Mouse (Mus musculus): Measurements from ENCODE around the gene Wasf2. TPM values are rescaled to one million over a fixed set of nuclear protein-coding genes. Genes with fewer than 3 reads are reported as not detected.

The Wasf2 gene
- polyA plus RNA-seq, 1 experiment from 2014 or later = 144 TPM

- Histone ChIP-seq H3K27me3 (ENCODE audit: control insufficient read depth, insufficient read depth, low read depth, low read length) (no peaks in the 10 kb centered on the region), H3K9ac (ENCODE audit: low read length) (peak overlapping the region; percentile 49; the same call in 1 of the 2 replicates), H3K4me3 (ENCODE audit: low read length) (no peak overlapping the region), H3K4me1 (replicated peaks; ENCODE audit: control insufficient read depth, insufficient read depth, low read length) (peaks cover 55% of the 10 kb centered on the region), H3K9me3 (ENCODE audit: control insufficient read depth, low read length) (no peaks in the 10 kb centered on the region), H3K27ac (ENCODE audit: low read length) (peak overlapping the region; percentile 69), H3K36me3 (ENCODE audit: control insufficient read depth, insufficient read depth, low read length) (peaks cover 17% of the 10 kb centered on the region), H3K4me2 (ENCODE audit: low read depth, low read length) (no peak overlapping the region)
- 57% methylated on average over 6 of the region's 6 CpGs for WGBS
- ATAC-seq (ENCODE audit: low read depth) = no peak
Observed at GRCm38 (mm10) chr4:133199743-133200142, 69.4 kb downstream of the Wasf2 start.

GRCm38 (mm10) chr4:133200343-133200742 lies 70.0 kb downstream of the Wasf2 start:
- H3K4me1 ChIP-seq (replicated peaks; ENCODE audit: control insufficient read depth, insufficient read depth, low read length) = peaks cover 58% of the 10 kb centered on the region
- ATAC-seq (ENCODE audit: low read depth) = peak; percentile 21
- H3K4me3 ChIP-seq (ENCODE audit: low read length) = no peak overlapping the region
- H3K36me3 ChIP-seq (ENCODE audit: control insufficient read depth, insufficient read depth, low read length) = peaks cover 16% of the 10 kb centered on the region
- peak overlapping the region; percentile 49; the same call in 1 of the 2 replicates for H3K9ac ChIP-seq (ENCODE audit: low read length)
- H3K9me3 ChIP-seq (ENCODE audit: control insufficient read depth, low read length) = no peaks in the 10 kb centered on the region
- 0 out of 2 replicates have a peak overlapping the region, but pooled peaks have one; percentile 7 for H3K4me2 ChIP-seq (ENCODE audit: low read depth, low read length)
- WGBS = 29% methylated on average over 21 of the region's 21 CpGs
- no peaks in the 10 kb centered on the region for H3K27me3 ChIP-seq (ENCODE audit: control insufficient read depth, insufficient read depth, low read depth, low read length)
- H3K27ac ChIP-seq (ENCODE audit: low read length) = peak overlapping the region; percentile 69

- no peak overlapping the region for H3K9ac ChIP-seq (ENCODE audit: low read length)
- peak; percentile 31 for ATAC-seq (ENCODE audit: low read depth)
- H3K36me3 ChIP-seq (ENCODE audit: control insufficient read depth, insufficient read depth, low read length) = peaks cover 8% of the 10 kb centered on the region
Observed at GRCm38 (mm10) chr4:133201006-133201771, 70.9 kb downstream of the Wasf2 start.

GRCm38 (mm10) chr4:133202254-133202653 lies 71.9 kb downstream of the Wasf2 start:
- Histone ChIP-seq H3K4me2 (ENCODE audit: low read depth, low read length) (no peak overlapping the region), H3K27ac (ENCODE audit: low read length) (no peak overlapping the region; the same call in 1 of the 2 replicates), H3K4me1 (replicated peaks; ENCODE audit: control insufficient read depth, insufficient read depth, low read length) (peaks cover 50% of the 10 kb centered on the region), H3K4me3 (ENCODE audit: low read length) (no peak overlapping the region), H3K9ac (ENCODE audit: low read length) (no peak overlapping the region), H3K36me3 (ENCODE audit: control insufficient read depth, insufficient read depth, low read length) (no peaks in the 10 kb centered on the region), H3K9me3 (ENCODE audit: control insufficient read depth, low read length) (no peaks in the 10 kb centered on the region), H3K27me3 (ENCODE audit: control insufficient read depth, insufficient read depth, low read depth, low read length) (no peaks in the 10 kb centered on the region)
- ATAC-seq (ENCODE audit: low read depth) = no peak
- 89% methylated on average over 3 of the region's 3 CpGs for WGBS

More at GRCm38 (mm10) chr4:133201006-133201771, 70.9 kb downstream of the Wasf2 start:
- no peak overlapping the region for H3K4me3 ChIP-seq (ENCODE audit: low read length)
- H3K27me3 ChIP-seq (ENCODE audit: control insufficient read depth, insufficient read depth, low read depth, low read length) = no peaks in the 10 kb centered on the region
- H3K4me1 ChIP-seq (replicated peaks; ENCODE audit: control insufficient read depth, insufficient read depth, low read length) = peaks cover 58% of the 10 kb centered on the region
- H3K27ac ChIP-seq (ENCODE audit: low read length) = peak overlapping the region; percentile 69
- H3K4me2 ChIP-seq (ENCODE audit: low read depth, low read length) = no peak overlapping the region
- WGBS = 60% methylated on average over 8 of the region's 8 CpGs
- H3K9me3 ChIP-seq (ENCODE audit: control insufficient read depth, low read length) = no peaks in the 10 kb centered on the region

- Histone ChIP-seq H3K27ac (ENCODE audit: low read length) (no peak overlapping the region), H3K4me1 (replicated peaks; ENCODE audit: control insufficient read depth, insufficient read depth, low read length) (peaks cover 37% of the 10 kb centered on the region)
- ATAC-seq (ENCODE audit: low read depth) = no peak
Observed at GRCm38 (mm10) chr4:133203591-133203990, 73.3 kb downstream of the Wasf2 start.

GRCm38 (mm10) chr4:133204379-133204778 lies 74.1 kb downstream of the Wasf2 start:
- Histone ChIP-seq H3K36me3 (ENCODE audit: control insufficient read depth, insufficient read depth, low read length) (no peaks in the 10 kb centered on the region), H3K4me1 (replicated peaks; ENCODE audit: control insufficient read depth, insufficient read depth, low read length) (peaks cover 31% of the 10 kb centered on the region), H3K27me3 (ENCODE audit: control insufficient read depth, insufficient read depth, low read depth, low read length) (no peaks in the 10 kb centered on the region), H3K9ac (ENCODE audit: low read length) (peak overlapping the region; percentile 39; the same call in 1 of the 2 replicates), H3K4me3 (ENCODE audit: low read length) (no peak overlapping the region), H3K4me2 (ENCODE audit: low read depth, low read length) (no peak overlapping the region), H3K27ac (ENCODE audit: low read length) (no peak overlapping the region), H3K9me3 (ENCODE audit: control insufficient read depth, low read length) (no peaks in the 10 kb centered on the region)
- WGBS = 10% methylated on average over 7 of the region's 7 CpGs
- no peak for ATAC-seq (ENCODE audit: low read depth)

More at GRCm38 (mm10) chr4:133203591-133203990, 73.3 kb downstream of the Wasf2 start:
- no peaks in the 10 kb centered on the region for H3K36me3 ChIP-seq (ENCODE audit: control insufficient read depth, insufficient read depth, low read length)
- no peak overlapping the region for H3K9ac ChIP-seq (ENCODE audit: low read length)
- H3K4me2 ChIP-seq (ENCODE audit: low read depth, low read length) = no peak overlapping the region
- no peak overlapping the region for H3K4me3 ChIP-seq (ENCODE audit: low read length)
- 53% methylated on average over 3 of the region's 3 CpGs for WGBS
- no peaks in the 10 kb centered on the region for H3K9me3 ChIP-seq (ENCODE audit: control insufficient read depth, low read length)
- H3K27me3 ChIP-seq (ENCODE audit: control insufficient read depth, insufficient read depth, low read depth, low read length) = no peaks in the 10 kb centered on the region

- ATAC-seq (ENCODE audit: low read depth) = no peak
- no peak overlapping the region for H3K9ac ChIP-seq (ENCODE audit: low read length)
Observed at GRCm38 (mm10) chr4:133209366-133209765, 79.1 kb downstream of the Wasf2 start.

GRCm38 (mm10) chr4:133210023-133210787 lies 79.9 kb downstream of the Wasf2 start:
- no peaks in the 10 kb centered on the region for H3K36me3 ChIP-seq (ENCODE audit: control insufficient read depth, insufficient read depth, low read length)
- 89% methylated on average over 24 of the region's 24 CpGs for WGBS
- H3K4me1 ChIP-seq (replicated peaks; ENCODE audit: control insufficient read depth, insufficient read depth, low read length) = peaks cover 18% of the 10 kb centered on the region
- H3K27ac ChIP-seq (ENCODE audit: low read length) = no peak overlapping the region
- no peak overlapping the region for H3K4me2 ChIP-seq (ENCODE audit: low read depth, low read length)
- no peaks in the 10 kb centered on the region for H3K9me3 ChIP-seq (ENCODE audit: control insufficient read depth, low read length)
- H3K27me3 ChIP-seq (ENCODE audit: control insufficient read depth, insufficient read depth, low read depth, low read length) = peaks cover 4% of the 10 kb centered on the region; the same call in 1 of the 2 replicates
- ATAC-seq (ENCODE audit: low read depth) = no peak
- no peak overlapping the region for H3K9ac ChIP-seq (ENCODE audit: low read length)
- no peak overlapping the region for H3K4me3 ChIP-seq (ENCODE audit: low read length)

More at GRCm38 (mm10) chr4:133209366-133209765, 79.1 kb downstream of the Wasf2 start:
- H3K27ac ChIP-seq (ENCODE audit: low read length) = no peak overlapping the region
- H3K4me1 ChIP-seq (replicated peaks; ENCODE audit: control insufficient read depth, insufficient read depth, low read length) = peaks cover 25% of the 10 kb centered on the region
- H3K9me3 ChIP-seq (ENCODE audit: control insufficient read depth, low read length) = no peaks in the 10 kb centered on the region
- H3K27me3 ChIP-seq (ENCODE audit: control insufficient read depth, insufficient read depth, low read depth, low read length) = peaks cover 3% of the 10 kb centered on the region; the same call in 1 of the 2 replicates
- 2% methylated on average over 11 of the region's 11 CpGs for WGBS
- no peaks in the 10 kb centered on the region for H3K36me3 ChIP-seq (ENCODE audit: control insufficient read depth, insufficient read depth, low read length)
- no peak overlapping the region for H3K4me2 ChIP-seq (ENCODE audit: low read depth, low read length)
- H3K4me3 ChIP-seq (ENCODE audit: low read length) = no peak overlapping the region

GRCm38 (mm10) chr4:133210788-133211390 lies 80.6 kb downstream of the Wasf2 start:
- Histone ChIP-seq H3K9ac (ENCODE audit: low read length) (no peak overlapping the region), H3K27me3 (ENCODE audit: control insufficient read depth, insufficient read depth, low read depth, low read length) (peaks cover 4% of the 10 kb centered on the region; the same call in 1 of the 2 replicates), H3K4me2 (ENCODE audit: low read depth, low read length) (no peak overlapping the region), H3K27ac (ENCODE audit: low read length) (no peak overlapping the region), H3K4me3 (ENCODE audit: low read length) (no peak overlapping the region), H3K4me1 (replicated peaks; ENCODE audit: control insufficient read depth, insufficient read depth, low read length) (peaks cover 18% of the 10 kb centered on the region), H3K36me3 (ENCODE audit: control insufficient read depth, insufficient read depth, low read length) (no peaks in the 10 kb centered on the region), H3K9me3 (ENCODE audit: control insufficient read depth, low read length) (no peaks in the 10 kb centered on the region)
- no peak for ATAC-seq (ENCODE audit: low read depth)
- WGBS = 93% methylated on average over 19 of the region's 19 CpGs
